Mouse (Mus musculus) megakaryocyte, embryonic 14.5 days (primary cell): ENCODE measurements at regions not wholly inside any gene's neighbourhood (a gene's known extent, or its start where the extent isn't known, plus 50 kb on each side); places are given as distances from the start of the nearest gene placed in this dataset.
A peak's percentile ranks its signal among the peaks of the same experiment; 100 is the strongest.

Experiments used
- H3K27me3 ChIP-seq: replicated peaks from 2 replicates; pipeline ENCODE3; 2012; ENCODE audit warnings: inconsistent platforms
- H3K36me3 ChIP-seq: replicated peaks from 2 replicates; pipeline ENCODE3; 2012; ENCODE audit warnings: low read length, inconsistent platforms, mixed read lengths
- H3K4me1 ChIP-seq: 2 replicates; pipeline ENCODE4 v1.6.1; 2012; ENCODE audit warnings: inconsistent platforms
- H3K4me3 ChIP-seq: replicated peaks from 2 replicates; pipeline ENCODE3; 2012; ENCODE audit warnings: moderate library complexity, mild to moderate bottlenecking, inconsistent platforms
- H3K9me3 ChIP-seq: 2 replicates; pipeline ENCODE4 v1.6.1; 2012; ENCODE audit warnings: inconsistent platforms
- FLI1 ChIP-seq: IDR thresholded peaks from 2 replicates; pipeline ENCODE4 v1.6.1; 2012; ENCODE audit warnings: low read length, inconsistent platforms, mixed read lengths
- GATA1 ChIP-seq: IDR thresholded peaks from 3 replicates; pipeline ENCODE4 v1.6.1; 2012; ENCODE audit warnings: mixed read lengths, low read length, inconsistent platforms, borderline replicate concordance

GRCm38 (mm10) chr6:144876758-144877157 lies 95.0 kb upstream of the Sox5 start:
- peaks cover 4% of the 10 kb centered on the region for H3K27me3 ChIP-seq
- H3K9me3 ChIP-seq, result no peaks in the 10 kb centered on the region
- H3K36me3 ChIP-seq, result no peaks in the 10 kb centered on the region
- H3K4me1 ChIP-seq, result no peaks in the 10 kb centered on the region
- TF ChIP-seq FLI1 (no peak), GATA1 (no peak)
- no peak overlapping the region for H3K4me3 ChIP-seq

- H3K36me3 ChIP-seq, result no peaks in the 10 kb centered on the region
- no peak for TF ChIP-seq GATA1
- no peak for TF ChIP-seq FLI1
- H3K9me3 ChIP-seq, result no peaks in the 10 kb centered on the region
Observed at GRCm38 (mm10) chr6:144875862-144876261, 94.1 kb upstream of the Sox5 start.

GRCm38 (mm10) chr6:144874251-144874650 lies 92.5 kb upstream of the Sox5 start:
- Histone ChIP-seq H3K9me3 (peaks cover 15% of the 10 kb centered on the region), H3K36me3 (no peaks in the 10 kb centered on the region), H3K4me3 (no peak overlapping the region), H3K4me1 (no peaks in the 10 kb centered on the region), H3K27me3 (peaks cover 2% of the 10 kb centered on the region)
- no peak for TF ChIP-seq GATA1
- no peak for TF ChIP-seq FLI1

More at GRCm38 (mm10) chr6:144875862-144876261, 94.1 kb upstream of the Sox5 start:
- Histone ChIP-seq H3K4me1 (no peaks in the 10 kb centered on the region), H3K4me3 (no peak overlapping the region), H3K27me3 (peaks cover 2% of the 10 kb centered on the region)

- H3K9me3 ChIP-seq, result peaks cover 20% of the 10 kb centered on the region
- no peaks in the 10 kb centered on the region for H3K36me3 ChIP-seq
- H3K27me3 ChIP-seq, result peaks cover 6% of the 10 kb centered on the region
- TF ChIP-seq FLI1 (no peak), GATA1 (no peak)
- no peak overlapping the region for H3K4me3 ChIP-seq
- no peaks in the 10 kb centered on the region for H3K4me1 ChIP-seq
Observed at GRCm38 (mm10) chr6:144870949-144871348, 89.2 kb upstream of the Sox5 start.

GRCm38 (mm10) chr6:144867333-144867732 lies 85.6 kb upstream of the Sox5 start:
- Histone ChIP-seq H3K27me3 (peaks cover 8% of the 10 kb centered on the region), H3K4me1 (peaks cover 5% of the 10 kb centered on the region; the same call in 1 of the 2 replicates), H3K4me3 (no peak overlapping the region), H3K9me3 (peaks cover 23% of the 10 kb centered on the region), H3K36me3 (no peaks in the 10 kb centered on the region)
- TF ChIP-seq FLI1 (no peak), GATA1 (no peak)

- Histone ChIP-seq H3K27me3 (peaks cover 8% of the 10 kb centered on the region), H3K36me3 (no peaks in the 10 kb centered on the region), H3K4me1 (peaks cover 5% of the 10 kb centered on the region; the same call in 1 of the 2 replicates), H3K4me3 (no peak overlapping the region), H3K9me3 (peaks cover 9% of the 10 kb centered on the region)
- TF ChIP-seq FLI1 (no peak), GATA1 (no peak)
Observed at GRCm38 (mm10) chr6:144864026-144864425, 82.2 kb upstream of the Sox5 start.

- TF ChIP-seq FLI1 (no peak), GATA1 (no peak)
- Histone ChIP-seq H3K9me3 (peaks cover 9% of the 10 kb centered on the region), H3K36me3 (no peaks in the 10 kb centered on the region)
Observed at GRCm38 (mm10) chr6:144863430-144863994, 81.7 kb upstream of the Sox5 start.

GRCm38 (mm10) chr6:144841510-144841909 lies 59.7 kb upstream of the Sox5 start:
- peaks cover under 1% of the 10 kb centered on the region for H3K27me3 ChIP-seq
- TF ChIP-seq FLI1, result no peak
- TF ChIP-seq GATA1, result no peak
- H3K36me3 ChIP-seq, result no peaks in the 10 kb centered on the region
- H3K9me3 ChIP-seq, result peaks cover 15% of the 10 kb centered on the region
- H3K4me3 ChIP-seq, result no peak overlapping the region
- no peaks in the 10 kb centered on the region; the same call in 1 of the 2 replicates for H3K4me1 ChIP-seq

More at GRCm38 (mm10) chr6:144863430-144863994, 81.7 kb upstream of the Sox5 start:
- peaks cover 8% of the 10 kb centered on the region for H3K27me3 ChIP-seq
- peaks cover 5% of the 10 kb centered on the region; the same call in 1 of the 2 replicates for H3K4me1 ChIP-seq
- no peak overlapping the region for H3K4me3 ChIP-seq

GRCm38 (mm10) chr6:144839383-144839782 lies 57.6 kb upstream of the Sox5 start:
- Histone ChIP-seq H3K9me3 (peaks cover 15% of the 10 kb centered on the region), H3K4me1 (no peaks in the 10 kb centered on the region; the same call in 1 of the 2 replicates), H3K4me3 (peak overlapping the region; percentile 47), H3K27me3 (peaks cover 3% of the 10 kb centered on the region), H3K36me3 (no peaks in the 10 kb centered on the region)
- TF ChIP-seq FLI1 (no peak), GATA1 (no peak)

- Histone ChIP-seq H3K4me1 (no peaks in the 10 kb centered on the region; the same call in 1 of the 2 replicates), H3K9me3 (peaks cover 5% of the 10 kb centered on the region), H3K27me3 (peaks cover 3% of the 10 kb centered on the region), H3K4me3 (no peak overlapping the region), H3K36me3 (no peaks in the 10 kb centered on the region)
- TF ChIP-seq FLI1 (no peak), GATA1 (no peak)
Observed at GRCm38 (mm10) chr6:144834323-144835183, 52.8 kb upstream of the Sox5 start.
